Mouse (Mus musculus): ENCODE data around the gene Ccsap. TPM values are rescaled to one million over a fixed set of nuclear protein-coding genes. Genes with fewer than 3 reads are reported as not detected.

Ccsap gene
- polyA plus RNA-seq (2017; shearing (Covaris generic)) = 4.1 TPM

DNA sequence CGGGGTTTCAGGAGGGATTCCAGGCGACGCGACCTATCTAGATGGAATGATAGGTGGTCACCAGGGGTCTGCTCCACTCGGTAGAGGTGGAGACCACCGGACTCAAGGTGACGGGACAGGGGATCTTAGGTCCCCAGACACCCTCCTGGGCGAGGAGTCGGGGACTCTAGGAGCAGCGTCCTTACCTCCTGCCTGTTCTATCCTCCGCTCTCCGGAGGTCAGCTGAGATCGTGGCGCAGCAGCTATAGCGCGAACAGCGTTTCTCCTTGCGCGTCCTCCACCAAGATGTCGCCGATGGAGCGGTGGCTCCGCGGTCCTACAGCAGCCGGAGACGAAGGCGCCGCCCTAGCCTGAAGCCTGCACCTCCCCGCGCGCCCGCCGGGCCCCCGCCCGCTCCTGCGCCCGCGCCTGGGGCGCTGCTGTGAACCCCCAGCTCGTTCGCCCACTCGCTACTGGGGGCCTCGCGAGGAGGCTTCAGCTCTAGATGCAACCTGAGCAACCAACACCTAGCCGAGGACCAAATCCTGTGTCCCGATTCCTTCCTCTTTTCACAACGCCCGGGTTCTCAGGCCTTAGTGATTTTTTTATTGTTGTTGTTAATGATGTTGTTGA, at the start of gene Ccsap:
Ccsap (minus strand) TSS at position 562 of the 612 bp plus-strand sequence.

DNA sequence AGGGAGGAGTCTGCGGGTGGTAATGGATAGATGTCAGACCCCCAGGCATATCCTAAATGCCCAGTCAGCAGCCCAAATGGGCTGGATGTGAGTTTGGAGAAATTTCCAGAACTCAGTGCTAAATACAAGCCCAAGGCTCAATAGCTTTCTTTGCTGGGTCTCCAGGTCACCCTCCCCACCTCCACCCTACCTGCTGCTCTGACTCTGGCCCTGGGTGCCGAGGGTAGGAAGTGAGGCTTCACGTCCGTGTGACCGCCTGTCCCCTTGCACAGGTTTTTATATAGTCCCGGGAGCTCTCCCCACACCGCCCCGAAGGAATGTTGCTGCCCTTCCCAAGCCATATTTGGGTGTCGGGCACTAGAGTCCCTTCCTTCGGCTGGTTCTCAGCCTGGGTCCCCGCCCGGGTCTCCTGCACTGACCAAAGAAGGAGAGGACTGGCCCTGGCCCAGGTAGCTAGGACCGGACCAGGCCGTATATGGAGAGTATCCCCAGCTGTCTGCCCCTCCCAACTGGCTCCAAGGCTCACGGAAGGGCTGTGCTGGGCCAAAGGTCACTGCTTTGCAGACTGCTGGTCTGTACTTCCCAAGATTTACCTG, 34.6 kb upstream of the Ccsap start, which contains the start of gene Acta1:
Acta1 (minus strand) TSS at position 250 of the 596 bp plus-strand sequence.

DNA sequence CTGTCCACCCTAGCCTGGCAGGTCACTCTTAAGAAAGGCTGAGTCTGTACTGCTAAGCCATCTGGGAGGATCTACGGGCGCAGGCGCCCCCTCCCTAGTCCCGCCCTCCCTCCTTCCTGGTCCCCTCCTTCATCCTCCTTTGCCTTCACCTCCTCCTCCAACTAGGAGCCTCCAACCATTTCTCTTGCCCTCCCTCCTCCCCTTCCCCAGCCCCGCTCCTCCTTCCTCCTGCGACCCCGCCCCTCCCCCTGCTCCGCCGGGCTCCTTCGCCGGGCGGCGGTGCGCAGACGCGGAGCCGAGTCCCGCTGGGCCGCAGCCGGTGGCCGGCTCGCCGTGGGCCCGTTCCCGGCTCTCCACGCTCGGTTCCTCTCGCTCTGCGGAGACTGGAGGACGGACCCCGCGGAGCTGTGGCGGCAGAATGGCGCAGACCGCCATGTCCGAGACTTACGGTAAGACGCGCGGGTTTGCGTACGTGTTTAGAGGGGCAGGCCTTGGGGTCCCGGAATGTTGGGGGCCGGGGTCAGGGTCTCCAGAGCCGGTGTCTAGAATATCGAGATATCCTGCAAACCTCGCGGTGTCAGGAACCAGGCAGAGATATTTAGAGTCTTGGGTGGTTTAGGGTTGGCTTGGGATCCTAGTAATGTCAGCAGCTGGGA, 54.2 kb downstream of the Ccsap start, which contains the start of gene Rab4a:
Rab4a (plus strand) TSS at position 268 of the 656 bp plus-strand sequence.

Other genes with a start within 250 kb of the Ccsap start
- gene Rhou, start 206.3 kb downstream of the Ccsap start, polyA plus RNA-seq (2017; shearing (Covaris generic)) = not detected
- gene Rab4a, start 54.2 kb downstream of the Ccsap start, polyA plus RNA-seq (2017; shearing (Covaris generic)) = 19.3 TPM
- gene Acta1, start 34.5 kb upstream of the Ccsap start, polyA plus RNA-seq (2017; shearing (Covaris generic)) = not detected
- 30.4 TPM for gene Nup133, start 89.1 kb upstream of the Ccsap start, polyA plus RNA-seq (2017; shearing (Covaris generic))
- gene Abcb10, start 122.9 kb upstream of the Ccsap start, polyA plus RNA-seq (2017; shearing (Covaris generic)) = 2.0 TPM
- gene Taf5l, start 161.2 kb upstream of the Ccsap start, polyA plus RNA-seq (2017; shearing (Covaris generic)) = 21.6 TPM
- 10.9 TPM for gene Urb2, start 161.3 kb upstream of the Ccsap start, polyA plus RNA-seq (2017; shearing (Covaris generic))